Mouse (Mus musculus) midbrain, embryonic 12.5 days (tissue): ENCODE measurements around the gene Allc. TPM values are rescaled to one million over a fixed set of nuclear protein-coding genes. Genes with fewer than 3 reads are reported as not detected.

ENCODE experiments used
- ATAC-seq: fragments of 200-750 bp; cut with Nextera tagmentation; 2 replicates; pipeline ENCODE4 v1.8.0; 2017; ENCODE audit warnings: low read depth, moderate TSS enrichment, moderate library complexity; ENCODE audit not compliant: low FRiP score
- H3K27ac ChIP-seq: fragments of 300-500 bp; sonication (generic); replicated peaks from 2 replicates; pipeline ENCODE4 v1.5.1; 2016; ENCODE audit warnings: mild to moderate bottlenecking
- H3K27me3 ChIP-seq: fragments of 300-500 bp; sonication (generic); 2 replicates; pipeline ENCODE4 v1.6.1; 2016; ENCODE audit warnings: mild to moderate bottlenecking
- H3K36me3 ChIP-seq: fragments of 300-500 bp; sonication (generic); 2 replicates; pipeline ENCODE4 v1.6.1; 2016
- H3K4me1 ChIP-seq: fragments of 300-500 bp; sonication (generic); 2 replicates; pipeline ENCODE4 v1.6.1; 2016
- H3K4me2 ChIP-seq: fragments of 300-500 bp; sonication (generic); replicated peaks from 2 replicates; pipeline ENCODE4 v1.6.1; 2016; ENCODE audit warnings: mild to moderate bottlenecking, moderate library complexity
- H3K4me3 ChIP-seq: fragments of 300-500 bp; sonication (generic); 2 replicates; pipeline ENCODE4 v1.5.1; 2016; ENCODE audit warnings: mild to moderate bottlenecking
- H3K9ac ChIP-seq: fragments of 300-500 bp; sonication (generic); replicated peaks from 2 replicates; pipeline ENCODE4 v1.6.1; 2016; ENCODE audit warnings: mild to moderate bottlenecking, moderate library complexity
- H3K9me3 ChIP-seq: fragments of 300-500 bp; sonication (generic); 2 replicates; pipeline ENCODE4 v1.6.1; 2016; ENCODE audit warnings: mild to moderate bottlenecking
- WGBS: fragments of 180-500 bp; shearing (Covaris S2); methylation state at CpG from one replicate; pipeline ENCODE4 v1.1.7; 2016; 5-methylcytosine and 5-hydroxymethylcytosine counted together
- polyA plus RNA-seq: library from polyadenylated mRNA; unstranded; fragments of >200 nt; fragmentation: Nextera tagmentation; extraction: Ambion mirVana; gene quantifications from 2 replicates; pipeline ENCODE4 v1.2.1, GENCODE M21; 2016

The Allc gene
- polyA plus RNA-seq, 1 experiment from 2014 or later = not detected

DNA sequence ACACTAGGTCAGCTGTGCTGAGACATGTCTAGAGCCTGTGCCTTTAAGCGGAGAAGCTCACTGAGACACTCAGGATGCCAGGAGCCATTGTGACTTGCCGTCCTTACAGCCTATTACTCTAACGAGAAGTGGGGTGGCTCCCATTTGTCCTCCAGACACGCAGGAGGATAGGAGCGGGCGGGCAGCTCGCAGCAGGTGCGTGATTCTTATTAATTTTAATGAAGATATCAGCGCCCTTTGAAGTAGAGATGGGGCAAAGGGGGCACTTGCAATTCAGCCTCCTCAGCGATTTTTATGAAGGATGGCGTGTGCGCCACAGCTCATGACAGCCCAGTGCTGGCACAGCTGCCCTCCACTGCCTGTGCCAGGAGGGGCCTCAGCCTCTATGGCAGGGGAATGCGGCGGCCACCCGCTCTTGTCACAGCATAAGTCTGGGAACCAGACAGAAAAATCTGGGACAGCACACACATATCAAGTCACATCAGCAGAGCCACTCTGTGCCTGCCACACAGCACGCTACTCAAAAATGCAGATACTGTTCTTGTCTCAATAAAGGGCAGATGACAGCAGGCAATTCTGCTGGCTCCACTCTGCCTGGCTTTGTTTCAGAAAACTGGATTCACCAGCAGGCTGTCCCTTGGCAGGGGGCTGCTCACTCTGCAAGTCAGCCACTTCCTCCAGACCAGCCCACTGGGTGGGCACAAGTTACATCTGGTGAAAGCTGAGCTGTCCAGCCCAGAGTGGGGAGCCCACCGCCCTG, 25.4 kb upstream of the Allc start:
- ATAC-seq = peak; percentile 54
- 57% methylated on average over 17 of the region's 17 CpGs for WGBS
- Histone ChIP-seq H3K9ac (no peak overlapping the region), H3K27me3 (peaks cover under 1% of the 10 kb centered on the region; the same call in 1 of the 2 replicates), H3K4me3 (no peak overlapping the region), H3K4me2 (peak overlapping the region; percentile 16; the same call in 1 of the 2 replicates), H3K4me1 (peaks cover 13% of the 10 kb centered on the region), H3K36me3 (no peaks in the 10 kb centered on the region), H3K9me3 (no peaks in the 10 kb centered on the region), H3K27ac (peak overlapping the region; percentile 54)

DNA sequence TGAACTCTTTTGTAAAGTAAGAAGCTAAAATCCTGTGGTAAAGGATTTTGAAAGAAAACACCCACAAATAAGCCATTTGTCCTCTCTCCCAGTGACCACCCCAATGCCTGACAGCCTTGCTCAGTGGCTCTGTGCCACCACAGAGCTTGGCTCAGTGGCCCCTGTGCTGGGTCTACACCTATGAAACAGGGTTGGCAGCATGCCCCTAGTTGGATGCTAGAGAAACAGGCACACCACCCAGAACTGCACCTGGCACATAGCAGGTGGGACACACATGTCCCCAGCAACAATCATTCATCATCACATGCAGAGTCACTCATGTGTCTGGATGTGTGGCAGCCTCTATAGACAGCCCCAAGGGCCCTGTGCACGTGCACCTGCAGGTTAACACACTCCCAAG, 21.2 kb upstream of the Allc start:
- no peak for ATAC-seq
- Histone ChIP-seq H3K4me3 (no peak overlapping the region), H3K4me2 (no peak overlapping the region), H3K9ac (no peak overlapping the region), H3K36me3 (no peaks in the 10 kb centered on the region), H3K27me3 (no peaks in the 10 kb centered on the region), H3K9me3 (no peaks in the 10 kb centered on the region), H3K27ac (no peak overlapping the region), H3K4me1 (peaks cover 19% of the 10 kb centered on the region)
- WGBS = 75% methylated on average over 1 of the region's 1 CpGs

DNA sequence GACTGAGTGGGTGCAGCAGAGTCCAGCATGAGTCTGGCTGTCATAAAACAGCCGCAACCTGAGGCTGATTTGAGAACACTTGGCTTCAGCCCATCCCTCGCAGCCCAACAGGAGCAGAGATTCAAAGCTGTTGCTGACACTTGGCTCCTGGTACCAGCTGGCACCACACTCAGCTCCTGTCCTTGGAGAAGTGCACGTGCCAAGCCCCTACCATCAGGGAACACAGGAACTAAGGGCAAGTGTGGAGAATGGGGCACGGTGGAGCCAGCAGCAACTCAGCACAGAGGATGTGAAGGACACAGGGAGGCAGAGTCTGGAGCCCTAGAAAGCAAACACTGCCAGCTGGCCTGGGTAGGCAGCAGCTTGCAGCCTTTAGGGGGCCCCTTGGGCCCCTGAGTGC, 19.9 kb upstream of the Allc start:
- Histone ChIP-seq H3K4me3 (no peak overlapping the region), H3K27me3 (no peaks in the 10 kb centered on the region), H3K9ac (no peak overlapping the region), H3K4me2 (no peak overlapping the region), H3K36me3 (no peaks in the 10 kb centered on the region), H3K4me1 (peaks cover 8% of the 10 kb centered on the region; the same call in 1 of the 2 replicates), H3K27ac (no peak overlapping the region), H3K9me3 (no peaks in the 10 kb centered on the region)
- WGBS = 26% methylated on average over 4 of the region's 4 CpGs
- no peak for ATAC-seq

DNA sequence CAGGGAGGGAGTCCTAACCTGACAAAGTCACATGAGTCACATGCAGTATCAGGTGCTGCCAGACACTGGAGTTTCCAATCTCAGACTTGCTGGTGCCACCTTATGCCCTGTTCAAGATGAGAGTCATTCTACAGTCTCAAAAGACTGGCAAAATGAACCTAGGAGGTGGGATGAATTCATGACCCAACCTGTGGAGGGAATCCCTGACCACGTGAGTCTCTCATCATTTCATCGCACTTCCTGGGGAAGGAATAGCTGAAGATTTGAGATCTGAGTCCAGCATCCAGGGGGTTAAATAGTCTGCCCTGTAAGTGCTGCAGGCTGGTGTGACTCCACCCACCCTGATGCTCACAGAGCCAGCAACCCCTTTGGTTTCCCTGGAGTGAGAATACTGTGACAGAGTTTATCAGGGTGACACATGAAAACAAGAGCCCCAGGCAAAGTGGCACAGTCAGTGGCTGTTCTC, 16.2 kb upstream of the Allc start:
- Histone ChIP-seq H3K4me1 (peaks cover 6% of the 10 kb centered on the region; the same call in 1 of the 2 replicates), H3K27ac (no peak overlapping the region), H3K9me3 (no peaks in the 10 kb centered on the region), H3K36me3 (no peaks in the 10 kb centered on the region), H3K27me3 (no peaks in the 10 kb centered on the region), H3K4me2 (no peak overlapping the region), H3K4me3 (no peak overlapping the region), H3K9ac (no peak overlapping the region)
- 67% methylated on average over 2 of the region's 2 CpGs for WGBS
- ATAC-seq = no peak

DNA sequence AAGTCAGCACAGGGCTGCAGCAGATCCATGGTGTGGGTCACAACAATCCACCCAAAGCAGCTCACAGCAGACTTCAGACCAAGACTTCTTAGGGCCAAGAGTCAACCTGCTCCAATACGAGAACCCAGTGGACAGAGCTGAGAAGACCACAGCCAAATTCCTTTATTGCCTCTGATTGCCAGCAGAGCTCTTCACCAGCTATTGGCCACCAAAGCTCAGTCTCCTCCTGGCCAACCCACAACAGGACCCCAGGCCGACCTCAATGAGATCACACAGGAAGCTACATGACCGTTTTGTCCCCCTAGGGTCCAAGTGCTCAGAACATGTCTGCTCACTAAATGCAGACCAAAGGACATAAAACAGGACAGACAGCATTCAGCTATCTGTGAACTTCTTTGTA, 15.8 kb upstream of the Allc start:
- Histone ChIP-seq H3K36me3 (no peaks in the 10 kb centered on the region), H3K9me3 (no peaks in the 10 kb centered on the region), H3K27me3 (no peaks in the 10 kb centered on the region), H3K4me3 (no peak overlapping the region), H3K4me2 (no peak overlapping the region), H3K9ac (no peak overlapping the region), H3K4me1 (peaks cover 6% of the 10 kb centered on the region; the same call in 1 of the 2 replicates), H3K27ac (no peak overlapping the region)
- 69% methylated on average over 3 of the region's 3 CpGs for WGBS
- ATAC-seq = no peak

DNA sequence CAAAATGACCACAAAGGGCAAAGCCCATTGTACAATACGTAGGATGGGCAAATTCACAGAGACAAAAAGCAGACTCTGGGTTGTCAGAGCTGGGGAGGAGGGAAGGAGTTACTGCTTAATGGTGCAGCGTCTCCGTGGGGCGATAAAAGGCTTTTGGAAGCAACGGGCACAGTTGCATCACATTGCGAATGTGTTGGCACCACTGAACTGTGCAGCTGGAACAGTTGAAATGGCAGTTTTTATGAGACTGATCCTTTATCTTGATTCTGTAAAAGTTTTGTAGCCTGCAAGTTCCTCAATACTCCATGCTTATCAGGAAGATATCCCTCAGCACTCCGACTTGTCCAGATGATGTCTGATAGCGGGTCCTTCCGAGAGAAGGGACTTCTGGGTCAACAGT, 15.4 kb upstream of the Allc start:
- no peaks in the 10 kb centered on the region for H3K9me3 ChIP-seq
- no peak overlapping the region for H3K27ac ChIP-seq
- no peak overlapping the region for H3K9ac ChIP-seq
- WGBS = 90% methylated on average over 9 of the region's 9 CpGs
- H3K4me1 ChIP-seq = peaks cover 6% of the 10 kb centered on the region; the same call in 1 of the 2 replicates
- H3K4me3 ChIP-seq = no peak overlapping the region
- no peaks in the 10 kb centered on the region for H3K27me3 ChIP-seq
- H3K4me2 ChIP-seq = no peak overlapping the region
- H3K36me3 ChIP-seq = no peaks in the 10 kb centered on the region
- ATAC-seq = no peak

DNA sequence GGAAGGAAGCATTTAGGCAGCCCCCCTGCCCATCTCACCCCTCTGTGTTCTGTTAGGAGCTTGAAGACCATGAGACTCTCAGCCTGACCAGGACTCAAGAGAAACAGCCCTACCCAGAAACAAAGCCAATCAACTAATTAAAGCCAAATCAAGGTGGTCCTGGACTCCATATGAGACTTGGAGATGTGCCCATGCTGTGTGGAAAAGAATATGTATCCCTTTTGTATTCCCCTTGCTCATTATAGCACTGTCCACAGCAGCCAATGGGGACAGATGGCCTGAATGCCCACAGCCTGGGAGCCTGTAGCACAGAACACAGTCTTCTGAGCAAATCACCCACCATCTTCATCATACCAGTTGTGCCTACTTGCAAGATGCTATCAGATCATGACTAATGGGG, 14.5 kb upstream of the Allc start:
- no peak overlapping the region for H3K4me2 ChIP-seq
- H3K27ac ChIP-seq = no peak overlapping the region
- no peaks in the 10 kb centered on the region for H3K27me3 ChIP-seq
- no peak overlapping the region for H3K9ac ChIP-seq
- H3K9me3 ChIP-seq = no peaks in the 10 kb centered on the region
- H3K4me1 ChIP-seq = no peaks in the 10 kb centered on the region
- H3K4me3 ChIP-seq = no peak overlapping the region
- no peaks in the 10 kb centered on the region for H3K36me3 ChIP-seq
- no peak for ATAC-seq

DNA sequence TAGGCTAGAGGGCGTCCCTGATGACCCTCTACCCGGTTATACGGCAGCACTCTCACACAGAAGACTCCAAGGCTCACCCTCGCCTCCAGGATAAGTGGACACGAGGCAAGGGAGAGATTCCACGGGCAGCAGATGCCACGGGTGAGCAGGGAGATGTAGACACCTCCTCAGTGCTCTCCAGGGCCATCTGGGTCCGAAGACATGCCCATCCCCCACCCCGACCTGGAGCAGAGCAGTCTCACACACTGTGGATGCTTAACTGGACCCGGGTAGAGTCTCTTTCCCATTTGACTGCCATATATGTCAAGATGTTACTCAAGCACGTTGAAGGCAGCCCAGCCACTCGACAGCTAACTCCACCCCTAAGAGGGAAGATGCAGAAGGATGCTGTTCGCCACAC, 8.1 kb upstream of the Allc start:
- no peaks in the 10 kb centered on the region for H3K9me3 ChIP-seq
- H3K4me1 ChIP-seq = peaks cover 9% of the 10 kb centered on the region; the same call in 1 of the 2 replicates
- 54% methylated on average over 13 of the region's 13 CpGs for WGBS
- no peak overlapping the region for H3K27ac ChIP-seq
- no peak overlapping the region for H3K9ac ChIP-seq
- no peak for ATAC-seq
- H3K27me3 ChIP-seq = peaks cover 18% of the 10 kb centered on the region
- no peak overlapping the region for H3K4me3 ChIP-seq
- no peaks in the 10 kb centered on the region for H3K36me3 ChIP-seq
- no peak overlapping the region for H3K4me2 ChIP-seq

DNA sequence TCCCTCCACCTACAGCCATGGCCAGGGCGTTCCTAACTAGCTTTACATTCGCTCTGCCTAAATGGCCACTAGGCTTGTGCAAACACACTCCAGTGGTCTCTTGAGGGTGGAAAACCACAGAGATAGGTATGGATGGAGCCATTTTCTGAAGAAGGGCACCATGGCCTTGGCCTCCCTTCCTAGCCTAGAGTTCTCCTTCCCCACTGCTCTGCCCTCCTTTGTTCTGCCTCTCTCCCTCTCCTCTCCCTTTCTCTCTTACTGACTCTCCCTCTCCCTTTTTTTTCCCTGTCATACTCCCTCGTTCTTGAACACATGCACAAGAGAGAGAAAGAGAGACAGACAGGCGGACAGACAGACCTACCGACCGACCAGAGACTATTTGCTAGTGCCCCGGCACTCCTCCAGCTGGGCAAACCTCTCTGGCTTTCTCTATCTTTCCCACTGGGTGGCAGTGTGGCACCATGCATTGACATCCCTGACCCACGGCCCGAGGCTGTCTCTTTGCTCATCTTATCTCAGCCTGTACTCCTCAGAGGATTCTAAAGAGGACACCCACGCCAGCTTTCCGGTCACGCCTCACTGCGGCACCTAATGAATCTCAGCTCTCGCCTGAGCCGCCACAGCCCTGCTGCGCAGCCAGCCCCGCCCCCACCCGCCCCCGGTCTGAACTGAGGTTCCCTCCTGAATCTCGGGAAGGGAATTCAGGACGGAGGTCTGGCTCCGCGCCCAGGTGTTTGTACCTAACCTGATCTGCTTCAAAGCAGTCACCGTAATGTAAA, 7.0 kb upstream of the Allc start:
- WGBS = 10% methylated on average over 23 of the region's 24 CpGs
- Histone ChIP-seq H3K9ac (peak overlapping the region; percentile 54), H3K36me3 (no peaks in the 10 kb centered on the region), H3K4me2 (peak overlapping the region; percentile 67), H3K27me3 (peaks cover 18% of the 10 kb centered on the region), H3K4me1 (peaks cover 9% of the 10 kb centered on the region; the same call in 1 of the 2 replicates), H3K27ac (peak overlapping the region; percentile 30; the same call in 1 of the 2 replicates), H3K4me3 (peak overlapping the region; percentile 41), H3K9me3 (no peaks in the 10 kb centered on the region)
- peak; percentile 90 for ATAC-seq

DNA sequence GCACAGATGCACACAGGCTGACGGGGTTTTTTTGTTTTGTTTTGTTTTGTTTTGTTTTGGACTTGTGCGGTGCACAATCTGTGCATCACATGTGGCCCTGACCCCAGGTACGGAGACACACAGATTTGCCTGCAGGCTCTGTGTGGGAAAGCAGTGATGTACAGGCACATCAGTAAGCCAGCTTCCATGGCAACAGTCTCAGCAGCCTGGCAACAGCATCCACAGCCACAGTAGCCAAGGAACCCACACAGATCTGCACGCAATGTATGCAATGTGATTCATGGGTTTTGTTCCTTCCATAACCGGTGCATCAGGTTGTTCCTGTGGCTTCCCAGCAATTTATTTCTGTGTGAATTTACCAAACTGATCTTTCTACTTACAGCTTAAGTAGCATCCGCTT, 5.6 kb upstream of the Allc start:
- Histone ChIP-seq H3K4me3 (no peak overlapping the region), H3K9me3 (no peaks in the 10 kb centered on the region), H3K9ac (no peak overlapping the region), H3K36me3 (no peaks in the 10 kb centered on the region), H3K27ac (no peak overlapping the region; the same call in 1 of the 2 replicates), H3K27me3 (peaks cover 18% of the 10 kb centered on the region), H3K4me2 (no peak overlapping the region), H3K4me1 (peaks cover 9% of the 10 kb centered on the region; the same call in 1 of the 2 replicates)
- WGBS = 62% methylated on average over 6 of the region's 6 CpGs
- ATAC-seq = no peak

DNA sequence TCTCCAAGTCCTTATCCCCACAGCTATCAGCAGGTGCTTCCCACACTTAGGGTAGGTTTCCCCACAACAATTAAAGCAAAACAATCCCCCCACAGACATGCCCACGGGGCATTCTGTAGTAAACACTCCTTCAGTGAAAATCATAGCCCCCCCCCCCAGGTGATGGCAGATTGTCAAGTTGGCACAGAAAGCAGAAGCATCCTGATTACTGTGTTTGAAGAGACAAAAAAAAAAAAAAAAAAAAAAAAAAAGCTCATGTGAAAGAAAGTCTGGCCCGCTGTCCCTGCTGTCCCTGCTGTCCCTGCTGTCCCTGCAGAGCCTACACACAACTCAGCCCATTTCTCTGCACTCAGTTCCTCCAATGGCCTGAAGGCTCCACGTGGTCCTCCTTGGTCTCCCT, 1.7 kb upstream of the Allc start:
- Histone ChIP-seq H3K4me1 (no peaks in the 10 kb centered on the region), H3K27ac (no peak overlapping the region), H3K36me3 (no peaks in the 10 kb centered on the region), H3K9ac (no peak overlapping the region), H3K9me3 (no peaks in the 10 kb centered on the region), H3K4me2 (no peak overlapping the region), H3K4me3 (no peak overlapping the region), H3K27me3 (peaks cover 11% of the 10 kb centered on the region)
- ATAC-seq = no peak
- WGBS = 68% methylated on average over 3 of the region's 3 CpGs

DNA sequence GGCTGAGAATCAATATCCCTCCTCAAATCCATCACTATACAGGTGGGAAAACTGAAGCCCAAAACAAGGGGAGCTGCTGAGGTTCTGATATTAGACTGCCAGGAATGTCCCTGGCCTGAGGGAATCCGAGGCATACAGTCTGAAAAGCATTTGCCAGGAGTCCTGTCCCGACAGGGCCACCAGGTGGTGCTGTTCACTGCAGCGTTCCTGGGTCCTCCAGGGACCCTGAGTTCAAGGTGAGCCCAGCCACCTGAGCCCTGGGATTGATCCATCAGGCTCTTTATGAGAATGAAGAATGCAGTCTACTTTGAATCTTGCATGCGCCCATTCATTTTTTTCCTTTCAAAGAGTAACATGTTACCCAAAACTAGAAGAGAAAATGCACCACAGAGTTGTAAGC, 3.2 kb downstream of the Allc start:
- H3K4me2 ChIP-seq = no peak overlapping the region
- 30% methylated on average over 4 of the region's 4 CpGs for WGBS

More for the DNA sequence above, 3.2 kb downstream of the Allc start:
- H3K27me3 ChIP-seq = no peaks in the 10 kb centered on the region
- no peak overlapping the region for H3K4me3 ChIP-seq
- no peak for ATAC-seq
- H3K4me1 ChIP-seq = no peaks in the 10 kb centered on the region
- H3K9me3 ChIP-seq = no peaks in the 10 kb centered on the region
- no peak overlapping the region for H3K27ac ChIP-seq
- no peaks in the 10 kb centered on the region for H3K36me3 ChIP-seq
- H3K9ac ChIP-seq = no peak overlapping the region
